Mouse (Mus musculus): ENCODE data around the gene Kcnn1.

Gene Kcnn1

GRCm38 (mm10) chr8:70792700-70793099 lies 70.4 kb downstream of the Kcnn1 start:
- DNase-seq (ENCODE audit: low spot score in 2 of 2), result peak; percentile 89 to 91
